Mouse (Mus musculus) megakaryocyte, embryonic 14.5 days (primary cell): ENCODE data around the gene Tfpt.

Experiments used
- FLI1 ChIP-seq: IDR thresholded peaks from 2 replicates; pipeline ENCODE4 v1.6.1; 2012; ENCODE audit warnings: low read length, inconsistent platforms, mixed read lengths
- GATA1 ChIP-seq: IDR thresholded peaks from 3 replicates; pipeline ENCODE4 v1.6.1; 2012; ENCODE audit warnings: mixed read lengths, low read length, inconsistent platforms, borderline replicate concordance

GRCm38 (mm10) chr7:3586255-3586654, 43.5 kb downstream of the Tfpt start:
- TF ChIP-seq GATA1 (no peak), FLI1 (no peak)
